Mouse (Mus musculus) neural tube, embryonic 14.5 days (tissue): Measurements from ENCODE around the gene Stn1. TPM values are rescaled to one million over a fixed set of nuclear protein-coding genes. Genes with fewer than 3 reads are reported as not detected.
"Not testable (repeated sequence)": the region's sequence is repeated elsewhere in the genome, so short reads cannot be mapped to it uniquely, and the experiment has no call there.

ENCODE experiments used
- ATAC-seq: fragments of 200-750 bp; cut with Nextera tagmentation; 2 replicates; pipeline ENCODE4 v1.8.0; 2017; ENCODE audit warnings: low read depth, mild to moderate bottlenecking, moderate TSS enrichment, moderate library complexity
- H3K27ac ChIP-seq: fragments of 300-500 bp; sonication (generic); 2 replicates; pipeline ENCODE4 v1.5.1; 2014; ENCODE audit warnings: low read depth, mild to moderate bottlenecking, control low read depth, low read length, moderate library complexity, mixed read lengths
- H3K27me3 ChIP-seq: fragments of 300-500 bp; sonication (generic); 2 replicates; pipeline ENCODE4 v1.6.1; 2014; ENCODE audit warnings: low read length; ENCODE audit not compliant: control insufficient read depth, insufficient read depth
- H3K36me3 ChIP-seq: fragments of 300-500 bp; sonication (generic); 2 replicates; pipeline ENCODE4 v1.6.1; 2014; ENCODE audit warnings: low read length, mixed read lengths; ENCODE audit not compliant: control insufficient read depth, insufficient read depth
- H3K4me1 ChIP-seq: fragments of 300-500 bp; sonication (generic); 2 replicates; pipeline ENCODE4 v1.6.1; 2014; ENCODE audit warnings: low read length; ENCODE audit not compliant: control insufficient read depth, insufficient read depth
- H3K4me2 ChIP-seq: fragments of 300-500 bp; sonication (generic); 2 replicates; pipeline ENCODE4 v1.6.1; 2014; ENCODE audit warnings: mild to moderate bottlenecking, low read depth, low read length, control low read depth
- H3K4me3 ChIP-seq: fragments of 300-500 bp; sonication (generic); 2 replicates; pipeline ENCODE4 v1.5.1; 2014; ENCODE audit warnings: low read depth, low read length, control low read depth, mixed read lengths
- H3K9ac ChIP-seq: fragments of 300-500 bp; sonication (generic); replicated peaks from 2 replicates; pipeline ENCODE4 v1.6.1; 2014; ENCODE audit warnings: low read depth, mild to moderate bottlenecking, control low read depth, low read length, mixed read lengths
- H3K9me3 ChIP-seq: fragments of 300-500 bp; sonication (generic); 2 replicates; pipeline ENCODE4 v1.6.1; 2016; ENCODE audit warnings: low read length; ENCODE audit not compliant: control insufficient read depth
- WGBS: fragments of 180-500 bp; shearing (Covaris S2); extraction: QIAGEN DNeasy Blood & Tissue Kit; methylation state at CpG from one replicate; pipeline ENCODE4 v1.1.7; 2014; 5-methylcytosine and 5-hydroxymethylcytosine counted together
- polyA plus RNA-seq: library from polyadenylated mRNA; unstranded; fragments of >200 nt; fragmentation: Nextera tagmentation; extraction: Ambion mirVana; gene quantifications from 2 replicates; pipeline ENCODE4 v1.2.1, GENCODE M21; 2014

The Stn1 gene
- polyA plus RNA-seq, result 26.0 and 30.7 TPM in 2 replicates

- peak; percentile 48; the same call in 1 of the 2 replicates for ATAC-seq
- H3K27me3 ChIP-seq, result no peaks in the 10 kb centered on the region
These were observed at the start of gene Stn1 for GRCm38 (mm10) chr19:47537300-47537792. Gene Stn1, minus strand, starts transcription at chr19:47537507.

GRCm38 (mm10) chr19:47587009-47587408 is 49.7 kb upstream of the Stn1 start:
- Histone ChIP-seq H3K27me3 (no peaks in the 10 kb centered on the region), H3K4me1 (peaks cover 2% of the 10 kb centered on the region; the same call in 1 of the 2 replicates), H3K36me3 (no peaks in the 10 kb centered on the region), H3K4me3 (no peak overlapping the region), H3K4me2 (no peak overlapping the region), H3K9me3 (no peaks in the 10 kb centered on the region), H3K27ac (no peak overlapping the region), H3K9ac (no peak overlapping the region)
- WGBS, result 94% methylated on average over 1 of the region's 1 CpGs
- no peak for ATAC-seq

More at GRCm38 (mm10) chr19:47537300-47537792, at the start of gene Stn1:
- H3K4me1 ChIP-seq, result peaks cover 7% of the 10 kb centered on the region; the same call in 1 of the 2 replicates
- peak within 1 kb of the TSS; percentile 38 for H3K4me3 ChIP-seq
- peak within 1 kb of the TSS; percentile 56 for H3K4me2 ChIP-seq
- H3K36me3 ChIP-seq, result no peaks in the 10 kb centered on the region
- 3% methylated on average over 10 of the region's 10 CpGs for WGBS
- peak within 1 kb of the TSS; percentile 37 for H3K9ac ChIP-seq
- H3K27ac ChIP-seq, result peak within 1 kb of the TSS; percentile 71
- H3K9me3 ChIP-seq, result no peaks in the 10 kb centered on the region

DNA sequence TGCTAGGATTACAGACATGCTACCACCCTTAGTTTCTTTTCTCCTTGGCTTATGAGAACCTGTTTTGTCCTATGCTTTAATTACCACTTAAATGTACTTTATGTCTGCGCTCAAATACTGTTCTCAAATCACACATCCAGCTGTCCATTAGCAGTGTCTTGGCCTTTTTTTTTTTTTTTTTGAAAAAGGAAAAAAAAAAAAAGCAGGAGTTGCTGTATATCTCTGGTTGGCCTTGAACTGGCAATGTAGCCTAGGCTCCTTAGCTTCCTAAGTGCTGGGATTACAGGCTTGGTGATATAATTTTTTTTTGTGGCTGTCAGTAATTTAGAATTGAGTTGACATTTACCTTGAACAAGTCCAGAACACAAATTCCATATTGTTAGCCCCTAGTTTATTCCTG is 48.5 kb upstream of the Stn1 start:
- WGBS, result 85% methylated on average over 1 of the region's 1 CpGs
- H3K4me1 ChIP-seq, result peaks cover 10% of the 10 kb centered on the region
- no peaks in the 10 kb centered on the region for H3K9me3 ChIP-seq
- H3K27me3 ChIP-seq, result no peaks in the 10 kb centered on the region
- no peak overlapping the region for H3K4me2 ChIP-seq
- H3K27ac ChIP-seq, result no peak overlapping the region
- no peaks in the 10 kb centered on the region for H3K36me3 ChIP-seq
- H3K4me3 ChIP-seq, result no peak overlapping the region
- H3K9ac ChIP-seq, result no peak overlapping the region
- ATAC-seq, result no peak

DNA sequence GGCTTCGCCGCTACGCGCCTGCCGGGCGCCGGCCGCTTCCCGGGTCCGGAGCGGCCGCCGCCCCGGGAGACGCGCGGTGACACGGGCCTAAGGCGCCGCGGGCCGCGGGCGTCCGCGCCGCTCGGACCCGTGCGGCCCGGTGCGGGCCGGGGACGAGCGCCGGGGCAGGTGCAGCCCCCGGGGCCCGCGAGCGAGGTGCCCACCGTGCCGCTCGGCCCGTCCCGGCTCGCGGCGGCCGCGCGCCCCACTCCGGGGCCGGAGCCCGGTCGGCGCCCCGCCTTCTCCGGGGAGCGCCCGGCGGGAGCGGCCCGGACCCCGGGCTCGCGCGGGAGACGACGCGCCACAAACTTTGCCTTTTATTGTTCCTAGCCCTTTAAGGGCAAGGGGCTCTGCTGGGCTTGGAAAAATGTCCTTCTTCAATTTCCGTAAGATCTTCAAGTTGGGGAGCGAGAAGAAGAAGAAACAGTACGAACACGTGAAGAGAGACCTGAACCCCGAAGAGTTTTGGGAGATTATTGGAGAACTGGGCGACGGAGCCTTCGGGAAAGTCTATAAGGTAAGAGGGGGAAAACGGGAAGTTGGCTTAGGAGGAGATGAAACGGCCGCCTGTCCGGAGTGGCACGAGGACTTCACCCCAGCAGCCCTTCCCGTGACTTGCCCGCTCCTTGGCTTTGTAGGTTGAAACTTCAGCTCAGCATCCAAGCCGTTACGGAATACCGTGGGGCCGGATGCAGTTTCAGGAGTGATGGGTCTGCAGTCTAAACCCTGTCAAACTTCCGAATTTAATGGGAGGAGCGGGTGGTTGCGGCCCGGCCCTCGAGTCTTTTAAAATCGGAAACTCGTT is 42.7 kb upstream of the Stn1 start:
- Histone ChIP-seq H3K4me1 (peaks cover 17% of the 10 kb centered on the region), H3K27me3 (no peaks in the 10 kb centered on the region), H3K27ac (peak overlapping the region; percentile 91), H3K9me3 (no peaks in the 10 kb centered on the region), H3K9ac (peak overlapping the region; percentile 90), H3K36me3 (no peaks in the 10 kb centered on the region), H3K4me2 (peak overlapping the region; percentile 87), H3K4me3 (peak overlapping the region; percentile 76)
- WGBS, result under 1% methylated on average over 65 of the region's 96 CpGs
- ATAC-seq, result peak; percentile 75

DNA sequence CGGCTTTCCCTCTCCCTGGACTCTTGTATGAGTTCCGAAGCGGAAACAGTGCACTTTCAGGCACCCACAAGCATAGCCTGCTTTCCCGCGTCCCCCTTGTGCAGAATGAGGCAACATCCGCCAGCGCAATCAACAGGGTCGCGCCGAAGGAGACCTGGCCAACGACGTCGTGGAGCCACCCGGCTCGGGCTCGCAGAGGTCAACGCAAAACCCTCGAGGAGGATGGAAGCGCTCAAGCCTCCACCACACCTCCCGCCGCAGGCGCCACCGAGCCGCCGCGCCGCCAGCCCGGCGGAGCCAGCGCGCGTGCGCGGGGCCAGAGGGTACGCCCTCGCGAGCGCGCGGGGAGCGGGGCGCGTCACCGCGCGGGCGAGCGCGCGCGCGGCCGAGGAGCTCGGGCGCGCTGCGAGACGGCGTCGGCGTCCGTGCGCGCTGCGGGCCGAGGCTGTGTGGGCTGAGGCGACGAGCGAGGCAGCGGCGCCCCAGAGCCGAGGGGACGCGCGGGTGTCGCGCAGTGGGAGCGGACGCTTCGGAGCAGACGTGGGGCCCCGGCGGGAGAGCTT is 42.0 kb upstream of the Stn1 start, which contains the start of gene Slk:
Slk (plus strand) TSS at position 454 of the 563 bp plus-strand sequence.
- 0% methylated on average over 62 of the region's 83 CpGs for WGBS
- H3K27ac ChIP-seq, result peak within 1 kb of the TSS; percentile 91
- H3K9me3 ChIP-seq, result no peaks in the 10 kb centered on the region
- peak within 1 kb of the TSS; percentile 76 for H3K4me3 ChIP-seq
- H3K36me3 ChIP-seq, result no peaks in the 10 kb centered on the region
- H3K9ac ChIP-seq, result peak within 1 kb of the TSS; percentile 90
- H3K4me1 ChIP-seq, result peaks cover 17% of the 10 kb centered on the region
- H3K27me3 ChIP-seq, result no peaks in the 10 kb centered on the region
- ATAC-seq, result peak; percentile 96
- H3K4me2 ChIP-seq, result peak within 1 kb of the TSS; percentile 87

- peaks cover 17% of the 10 kb centered on the region for H3K4me1 ChIP-seq
- H3K4me2 ChIP-seq, result peak overlapping the region; percentile 87
- H3K27ac ChIP-seq, result peak overlapping the region; percentile 91
- H3K27me3 ChIP-seq, result no peaks in the 10 kb centered on the region
- ATAC-seq, result no peak
- peak overlapping the region; percentile 76 for H3K4me3 ChIP-seq
- H3K9me3 ChIP-seq, result no peaks in the 10 kb centered on the region
- peak overlapping the region; percentile 90 for H3K9ac ChIP-seq
- no peaks in the 10 kb centered on the region for H3K36me3 ChIP-seq
- WGBS, result 8% methylated on average over 13 of the region's 13 CpGs
These were observed 41.4 kb upstream of the Stn1 start for GRCm38 (mm10) chr19:47578581-47579224.

DNA sequence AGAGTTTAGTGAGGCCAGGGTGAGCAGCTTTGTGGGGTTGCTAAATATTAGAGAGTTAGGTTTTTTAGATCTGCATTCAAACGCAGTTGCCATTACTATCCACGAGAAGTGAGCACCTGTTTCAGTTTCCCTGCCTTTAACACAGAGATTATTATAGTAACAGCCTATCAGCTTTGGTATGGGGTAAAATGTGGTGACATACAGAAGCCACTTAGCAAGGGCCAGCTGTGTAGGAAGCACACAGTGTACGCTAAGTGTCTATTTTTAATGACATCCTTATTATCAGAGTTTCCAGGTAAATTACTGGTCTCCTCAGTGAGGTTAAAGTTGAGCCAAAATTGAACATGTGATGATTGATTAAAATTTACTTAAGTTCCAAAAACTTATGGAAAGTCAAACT is 36.4 kb upstream of the Stn1 start:
- H3K9me3 ChIP-seq, result no peaks in the 10 kb centered on the region
- H3K27me3 ChIP-seq, result no peaks in the 10 kb centered on the region
- no peak for ATAC-seq
- H3K4me1 ChIP-seq, result peaks cover 2% of the 10 kb centered on the region; the same call in 1 of the 2 replicates
- H3K36me3 ChIP-seq, result no peaks in the 10 kb centered on the region
- no peak overlapping the region for H3K27ac ChIP-seq
- no peak overlapping the region for H3K9ac ChIP-seq
- 87% methylated on average over 3 of the region's 3 CpGs for WGBS
- no peak overlapping the region for H3K4me2 ChIP-seq
- no peak overlapping the region for H3K4me3 ChIP-seq

DNA sequence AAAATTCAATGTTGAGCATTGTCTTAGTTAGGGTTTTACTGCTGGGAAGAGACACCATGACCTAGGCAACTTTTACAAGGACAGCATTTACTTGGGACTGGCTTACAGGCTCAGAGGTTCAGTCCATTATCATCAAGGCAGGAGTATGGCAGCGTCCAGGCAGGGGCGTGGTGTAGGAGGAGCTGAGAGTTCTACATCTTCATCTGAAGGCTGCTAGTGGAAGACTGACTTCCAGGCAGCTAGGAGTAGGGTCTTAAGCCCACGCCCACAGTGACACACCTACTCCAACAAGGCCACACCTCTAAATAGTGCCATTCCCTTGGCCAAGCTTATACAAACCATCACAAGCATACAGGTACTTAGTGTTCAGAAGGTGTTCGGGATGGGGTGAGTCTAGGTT is 34.7 kb upstream of the Stn1 start:
- H3K36me3 ChIP-seq, ATAC-seq, H3K27me3 ChIP-seq, H3K4me2 ChIP-seq, H3K4me1 ChIP-seq, H3K9me3 ChIP-seq, H3K4me3 ChIP-seq, H3K27ac ChIP-seq, H3K9ac ChIP-seq: not testable (repeated sequence)
- WGBS, result 75% methylated on average over 4 of the region's 4 CpGs
